Mouse (Mus musculus) erythroblast, adult 5-6 weeks (primary cell): ENCODE data around the gene Ermap. TPM values are rescaled to one million over a fixed set of nuclear protein-coding genes. Genes with fewer than 3 reads are reported as not detected.

Source experiments
- ATAC-seq: replicated peaks from 2 replicates; pipeline ENCODE4 v1.8.0; 2016; ENCODE audit warnings: moderate number of reproducible peaks, mild to moderate bottlenecking, moderate TSS enrichment, inconsistent platforms; ENCODE audit not compliant: poor library complexity, low FRiP score, severe bottlenecking
- total RNA-seq, 2 experiments: library from RNA; stranded (forward) in 1 of 2; stranded (reverse) in 1 of 2; fragments of 150-400 nt in 1 of 2; fragments of 200-764, 138-1000 nt in 1 of 2; gene quantifications; 2 replicates each; pipeline versions ENCODE4 v1.2.3 to v1.2.4; 2015 to 2017; ENCODE audit warnings: low replicate concordance in 2 of 2

Gene Ermap
- total RNA-seq, 2 experiments from 2014 or later: 938 to 1,195 TPM

GRCm38 (mm10) chr4:119189392-119189791 is 419 bp downstream of the Ermap start:
- no peak for ATAC-seq

GRCm38 (mm10) chr4:119188060-119188785 is 1.6 kb downstream of the Ermap start:
- ATAC-seq: peak; percentile 60

GRCm38 (mm10) chr4:119185771-119186170 is 4.0 kb downstream of the Ermap start:
- ATAC-seq: no peak

DNA sequence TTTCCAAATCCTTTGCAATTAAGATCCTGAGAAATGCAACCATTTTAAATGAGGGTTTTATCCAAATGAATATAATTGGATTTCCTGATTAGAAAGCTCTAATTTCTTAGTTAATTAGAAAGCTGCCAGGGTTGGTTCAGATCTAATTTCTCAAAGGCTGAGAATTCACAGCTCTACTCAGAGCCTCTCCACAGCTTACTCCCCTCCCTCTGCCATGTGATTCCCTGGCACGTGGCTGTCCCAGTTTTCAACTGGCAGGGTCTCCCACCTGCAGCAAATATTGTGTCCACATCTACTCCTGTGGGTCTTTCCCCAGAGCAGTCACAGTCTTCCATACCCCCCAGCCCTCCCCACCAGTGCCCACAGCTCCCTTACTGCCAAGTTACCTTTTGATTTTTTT is 6.3 kb downstream of the Ermap start:
- ATAC-seq: no peak

GRCm38 (mm10) chr4:119181456-119181855 is 8.4 kb downstream of the Ermap start:
- no peak for ATAC-seq

DNA sequence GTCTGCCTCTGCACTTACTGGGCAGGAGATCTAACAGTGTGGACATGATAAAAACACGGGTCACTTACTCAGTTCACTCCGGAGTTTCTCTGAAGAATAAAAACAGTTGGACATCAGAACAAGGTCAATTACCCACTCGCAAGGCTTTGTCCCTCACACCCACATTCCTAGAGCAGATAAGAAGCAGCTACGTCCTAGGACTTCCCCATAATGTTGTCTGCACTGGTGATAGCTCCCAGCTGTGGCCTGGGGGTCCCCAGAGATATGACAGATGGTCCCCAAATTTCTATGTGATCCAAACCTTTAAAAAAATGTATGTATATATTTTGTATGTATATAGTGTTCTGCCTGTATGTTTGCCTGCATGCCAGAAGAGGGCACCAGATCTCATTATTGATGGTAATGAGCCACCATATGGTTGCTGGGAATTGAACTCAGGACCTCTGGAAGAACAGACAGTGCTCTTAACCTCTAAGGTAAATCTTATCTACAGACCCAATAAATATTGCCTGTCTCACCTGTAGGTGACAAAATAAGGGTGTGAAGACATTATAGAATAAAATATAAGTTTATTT is 9.6 kb downstream of the Ermap start:
- no peak for ATAC-seq

DNA sequence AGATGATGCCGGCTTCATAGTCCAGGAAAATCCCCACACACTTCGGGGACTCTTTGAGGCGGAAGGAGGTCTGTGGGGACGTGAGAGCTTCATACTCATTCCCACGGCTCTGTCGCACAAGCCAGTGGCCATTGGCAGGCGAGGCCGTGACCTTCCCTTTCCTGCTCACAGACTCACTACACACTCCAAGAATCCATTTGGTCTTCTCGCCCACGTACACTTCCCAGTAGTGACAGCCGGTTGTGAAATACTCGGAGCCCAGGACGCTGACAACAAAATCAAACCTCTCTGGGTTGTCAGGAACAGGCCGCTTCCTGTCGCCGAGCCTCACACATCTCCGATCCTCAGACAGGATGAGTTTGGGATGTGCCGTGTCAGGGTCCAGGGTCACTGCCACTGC is 11.5 kb downstream of the Ermap start:
- no peak for ATAC-seq

DNA sequence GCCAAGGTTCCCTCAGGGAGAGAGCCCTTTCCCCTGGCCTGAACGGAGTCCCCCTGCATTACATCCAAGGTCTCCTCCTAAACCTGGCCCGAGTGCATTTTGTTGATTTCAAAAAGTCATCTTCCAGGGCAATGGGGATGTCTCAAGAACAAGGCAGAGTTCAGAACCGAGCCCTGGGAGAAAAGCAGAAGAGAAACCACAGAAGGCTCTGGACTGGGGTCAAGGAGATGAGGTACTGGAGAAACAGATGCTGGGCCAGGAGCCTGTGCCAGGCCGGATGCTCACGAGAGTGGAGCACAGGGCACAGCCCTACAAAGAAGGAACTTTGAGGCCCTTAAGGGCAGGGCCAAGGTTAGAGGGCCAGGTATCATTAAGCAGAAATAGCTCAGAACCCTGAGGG is 12.1 kb downstream of the Ermap start:
- ATAC-seq: no peak

DNA sequence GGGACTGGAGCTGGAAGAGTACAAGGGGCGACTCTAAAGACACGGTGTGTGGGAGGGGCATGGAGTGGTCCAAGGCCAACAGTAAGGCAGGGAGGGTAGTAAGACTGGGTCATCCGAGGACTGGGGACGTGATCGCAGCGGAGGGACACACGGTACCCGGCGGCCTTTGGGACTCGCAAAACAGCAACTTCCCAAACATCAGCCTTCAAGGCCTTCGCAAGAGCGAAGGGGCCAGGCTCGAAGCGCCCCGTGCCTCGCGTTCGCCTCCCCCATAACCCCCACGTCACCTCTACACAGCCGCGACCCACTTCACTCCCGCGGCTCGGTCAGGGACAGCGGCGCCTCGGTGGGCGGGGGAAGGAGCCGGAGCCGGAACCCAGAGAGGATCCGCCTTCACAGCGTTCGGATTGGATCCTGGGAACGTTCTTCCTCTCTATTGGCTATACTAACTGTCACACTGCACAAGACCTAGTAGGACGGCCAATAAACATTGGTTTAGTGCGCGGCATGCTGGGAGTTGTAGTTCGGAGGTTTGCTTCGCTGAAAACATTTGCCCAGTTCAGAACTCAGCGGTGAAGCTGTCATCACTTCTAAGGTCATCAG is 15.9 kb downstream of the Ermap start, which contains the start of gene Zfp691:
Zfp691 (minus strand) TSS at position 345 of the 603 bp plus-strand sequence.
- peak; percentile 92 for ATAC-seq

DNA sequence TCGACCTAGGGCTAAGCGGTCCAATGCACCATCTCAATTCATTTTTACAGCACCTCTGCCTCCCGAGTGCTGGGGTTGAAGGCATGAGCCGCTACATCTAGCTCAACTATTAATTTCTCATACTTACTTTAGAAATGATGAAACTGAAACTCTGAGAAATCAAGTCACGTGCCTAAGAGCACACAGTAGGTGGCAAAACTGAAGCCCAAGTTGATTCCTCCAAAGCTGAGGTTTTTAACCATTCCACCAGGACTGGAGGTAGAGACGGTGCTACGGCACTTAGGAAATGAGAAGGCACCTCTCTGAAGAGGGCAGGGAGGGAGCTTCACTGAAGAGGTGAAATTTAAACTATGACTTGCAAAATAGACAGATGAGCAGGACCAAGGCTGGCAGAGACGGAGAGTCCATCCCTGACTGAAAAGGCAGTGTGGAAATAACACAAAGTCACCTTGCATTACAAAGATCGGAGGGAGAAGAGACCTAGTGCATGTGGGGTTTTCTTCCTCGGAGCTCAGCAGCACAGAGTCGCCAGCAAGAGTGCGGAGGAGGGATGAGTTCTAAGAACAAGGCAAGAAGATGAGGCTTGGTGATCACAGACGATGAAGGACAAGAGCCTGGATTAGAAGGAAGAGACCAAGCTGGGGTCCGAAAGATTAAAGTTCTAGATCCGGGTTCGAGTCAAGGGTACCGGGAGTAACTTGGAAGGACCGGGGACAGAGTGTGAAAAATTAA is 16.7 kb downstream of the Ermap start:
- peak; percentile 51 for ATAC-seq

GRCm38 (mm10) chr4:119167663-119168062 is 22.1 kb downstream of the Ermap start:
- peak; percentile 81 for ATAC-seq

- no peak for ATAC-seq
Measured at GRCm38 (mm10) chr4:119167068-119167467, 22.7 kb downstream of the Ermap start.

DNA sequence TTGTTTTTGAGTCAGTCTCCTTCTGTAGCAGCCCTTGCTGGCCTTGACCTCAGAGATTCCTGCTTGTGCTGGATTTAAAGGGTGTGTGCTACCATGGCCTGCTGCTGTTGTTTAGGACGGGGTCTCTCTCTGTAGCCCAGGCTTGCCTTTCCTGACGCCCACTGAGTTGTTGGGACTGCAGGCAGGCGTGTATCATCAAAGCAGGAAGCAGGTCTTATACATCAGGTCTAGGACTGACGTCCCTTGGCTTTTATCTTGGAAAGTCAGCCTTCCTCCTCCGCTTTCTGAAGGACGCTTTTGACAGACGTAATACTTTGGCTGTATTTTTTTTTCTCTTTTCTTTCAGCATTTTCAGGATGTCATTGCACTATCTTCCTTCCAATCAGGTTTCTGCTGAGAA is 23.9 kb downstream of the Ermap start:
- no peak for ATAC-seq

- no peak for ATAC-seq
Measured at GRCm38 (mm10) chr4:119162990-119163389, 26.8 kb downstream of the Ermap start.

- no peak for ATAC-seq
Measured at GRCm38 (mm10) chr4:119161358-119161757, 28.5 kb downstream of the Ermap start.

DNA sequence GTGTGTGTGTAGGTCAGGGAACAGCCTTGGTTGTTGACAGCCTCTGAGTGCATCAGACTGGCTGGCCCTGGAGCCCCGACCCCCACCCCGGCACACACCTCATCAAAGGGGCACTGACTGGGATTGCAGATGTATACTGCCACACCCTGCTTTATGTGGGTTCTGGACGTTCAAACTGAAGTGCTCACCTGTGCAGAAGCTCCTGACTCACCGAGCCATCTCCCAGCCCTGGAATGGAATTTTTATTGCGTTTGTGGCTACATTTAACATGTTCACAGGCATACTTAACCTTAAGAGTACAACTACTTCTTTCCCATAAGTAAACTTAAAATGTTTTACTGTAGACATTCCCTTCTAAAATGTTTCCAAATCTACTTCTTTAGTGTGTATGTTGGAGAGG is 31.9 kb downstream of the Ermap start:
- no peak for ATAC-seq

GRCm38 (mm10) chr4:119157186-119157585 is 32.6 kb downstream of the Ermap start:
- ATAC-seq: peak; percentile 83

DNA sequence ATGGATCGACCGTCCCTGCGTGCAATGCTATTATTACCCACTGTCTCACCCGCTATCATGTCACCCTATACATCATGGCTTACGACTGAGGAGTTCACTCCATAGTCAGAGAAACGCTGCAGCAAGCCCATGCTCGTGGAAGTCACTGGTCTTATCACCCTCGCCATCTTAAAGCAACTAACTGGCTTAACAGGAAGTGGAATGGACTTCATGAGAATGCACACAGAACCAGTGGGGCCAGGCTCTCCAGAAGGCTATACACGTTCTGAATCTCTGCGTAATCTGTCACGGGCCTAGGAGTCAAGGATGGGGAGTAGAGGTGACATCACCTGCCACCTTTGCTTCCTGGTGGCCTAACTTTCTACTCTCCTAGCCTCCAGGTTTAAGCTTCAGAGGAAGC is 41.1 kb downstream of the Ermap start:
- ATAC-seq: no peak

- ATAC-seq: no peak
Measured at GRCm38 (mm10) chr4:119147347-119147746, 42.5 kb downstream of the Ermap start.

GRCm38 (mm10) chr4:119146816-119147215 is 43.0 kb downstream of the Ermap start:
- no peak for ATAC-seq
